Mouse (Mus musculus): ENCODE measurements around the gene Cd2bp2.

DNA sequence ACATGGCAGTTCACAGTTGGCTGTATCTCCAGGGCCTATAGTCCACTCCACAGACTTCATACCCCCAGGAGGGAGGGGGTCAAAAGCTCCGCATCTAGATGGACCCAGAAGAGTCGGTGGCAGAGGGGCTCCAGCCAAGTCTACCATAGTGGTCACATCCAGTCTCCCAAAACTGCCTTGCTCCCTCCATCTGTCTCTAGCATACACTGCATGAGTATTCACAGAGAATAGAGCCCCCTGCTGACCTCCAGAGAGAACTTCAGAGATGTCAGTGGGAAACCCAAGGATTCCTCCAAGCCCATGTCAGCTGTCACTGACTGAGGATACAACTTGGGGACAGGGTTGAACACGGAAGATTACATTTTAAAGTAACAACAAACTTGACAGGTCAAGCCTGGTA lies 10.2 kb downstream of the Cd2bp2 start:
- TF ChIP-seq CTCF (IDR thresholded peaks at IDR 0.05; ENCODE audit: control insufficient read depth, insufficient read depth, insufficient replicate concordance, low read depth, low read length) (no peak), POLR2A (IDR thresholded peaks at IDR 0.05; ENCODE audit: control insufficient read depth, low read depth, low read length) (no peak)
